Mouse (Mus musculus) monocyte, adult 5-6 weeks (primary cell): ENCODE results near the gene Wipf2. TPM values are rescaled to one million over a fixed set of nuclear protein-coding genes. Genes with fewer than 3 reads are reported as not detected.

Experiments
- ATAC-seq: fragments of 153-309, 156-312 bp; replicated peaks from 2 replicates; pipeline ENCODE4 v1.8.0; 2017; ENCODE audit warnings: mild to moderate bottlenecking; ENCODE audit not compliant: low TSS enrichment, insufficient number of reproducible peaks, severe bottlenecking, poor library complexity, low FRiP score
- total RNA-seq: library from RNA; stranded (forward); fragments of 200-1000, 200-491, 200-594 nt; gene quantifications from 3 replicates; pipeline ENCODE4 v1.2.3, GENCODE M21; 2017

Gene Wipf2
- total RNA-seq, 1 experiment from 2014 or later: 7.1 TPM

DNA sequence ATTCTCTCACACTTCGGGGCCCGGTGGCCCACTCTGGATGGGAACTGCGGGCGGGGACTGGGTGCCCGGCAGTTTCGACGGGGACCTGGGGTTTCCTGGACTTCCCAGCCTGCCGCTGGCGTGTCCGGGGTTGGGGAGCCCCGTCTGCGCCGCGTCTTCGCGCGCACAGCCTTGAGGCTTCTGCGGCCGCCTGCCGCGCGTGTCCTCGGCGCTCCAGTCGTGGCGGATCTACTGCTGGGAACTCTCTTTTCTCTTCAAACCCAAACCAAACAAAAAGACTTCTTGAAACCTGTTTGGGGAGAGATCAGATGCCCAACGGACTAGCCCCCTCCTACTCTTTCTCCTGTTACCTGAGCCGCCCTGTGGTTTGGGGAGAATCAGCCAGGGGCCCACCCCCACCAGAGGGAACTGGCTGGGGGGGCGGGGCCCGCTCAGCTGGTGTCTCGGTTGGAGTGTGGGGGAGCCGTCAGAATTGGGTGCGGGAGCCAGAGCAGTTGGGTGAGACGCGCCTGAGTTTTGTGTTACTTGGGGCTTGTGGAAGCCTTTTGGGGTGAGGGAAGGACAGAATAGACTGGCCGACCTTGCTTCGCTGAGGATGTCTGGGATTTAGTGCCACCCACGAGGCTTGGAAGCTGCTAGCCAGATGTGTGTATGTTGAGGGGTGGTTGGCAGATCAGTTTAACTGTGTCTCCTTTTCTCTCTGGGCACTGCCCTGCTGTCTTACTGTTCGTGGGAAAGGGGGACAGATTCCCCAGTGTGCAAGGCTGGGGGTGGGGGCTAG is 74.7 kb downstream of the Wipf2 start:
- ATAC-seq: no peak

DNA sequence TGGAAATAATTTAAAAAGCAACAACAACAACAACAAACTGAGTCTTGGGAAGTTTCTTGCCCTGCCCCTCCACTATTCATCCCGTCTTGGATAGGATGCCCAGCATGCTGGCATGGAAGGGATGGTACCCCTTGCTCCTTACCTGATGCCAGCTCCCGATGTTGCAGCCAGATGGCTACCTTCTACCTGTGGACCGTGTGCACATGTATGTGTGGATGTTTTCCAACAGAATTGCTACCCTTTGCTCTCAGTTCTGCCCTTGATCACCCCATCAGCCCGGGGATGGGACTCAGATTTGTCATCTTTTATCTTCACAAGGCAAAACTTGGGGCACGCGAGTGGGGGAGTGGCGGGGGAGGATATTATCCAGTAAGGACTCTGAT is 75.3 kb downstream of the Wipf2 start:
- no peak for ATAC-seq

DNA sequence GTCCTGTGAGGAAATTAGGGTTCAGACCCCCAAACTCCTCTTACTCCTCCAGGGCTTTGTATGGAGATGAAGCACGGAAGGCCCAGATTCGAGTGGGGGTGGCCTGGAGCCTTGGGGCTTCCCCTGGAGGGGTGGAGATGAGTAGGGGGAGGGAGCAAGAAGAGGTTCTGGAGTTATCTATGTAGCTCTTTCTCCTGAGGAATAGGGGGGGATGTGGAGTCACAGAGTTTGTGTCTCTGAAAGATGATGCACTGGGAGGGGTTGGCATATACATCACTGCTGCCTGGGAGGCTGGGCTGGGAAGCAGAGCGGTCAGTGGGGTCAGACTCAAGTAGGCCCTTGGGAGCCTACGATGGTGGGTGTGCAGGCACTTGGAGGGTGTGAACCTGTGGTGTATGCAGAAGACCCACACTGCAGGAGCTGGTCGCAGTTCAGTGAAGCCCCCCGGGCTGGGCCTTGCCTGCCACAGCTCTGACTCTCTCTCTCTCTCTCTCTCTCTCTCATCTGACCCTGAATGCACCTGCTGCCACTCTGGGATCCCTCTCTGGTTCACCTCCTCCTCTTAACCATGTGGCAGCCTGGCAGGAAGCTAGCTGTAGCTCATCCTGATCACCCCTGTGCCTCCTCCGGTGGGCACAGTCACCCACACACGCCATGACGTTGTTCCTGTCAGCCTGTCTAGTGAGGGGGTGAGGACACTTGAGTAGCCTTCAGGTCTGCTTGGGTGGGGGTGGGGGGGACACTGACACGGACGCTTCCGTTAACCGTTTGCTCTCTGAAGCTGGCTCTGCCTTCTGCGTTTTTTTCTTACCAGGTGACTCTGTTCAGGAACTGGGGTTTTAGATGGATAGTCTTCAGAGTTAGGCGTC is 75.9 kb downstream of the Wipf2 start:
- ATAC-seq: 0 out of 2 replicates have a peak, but pooled peaks have one; percentile 4

DNA sequence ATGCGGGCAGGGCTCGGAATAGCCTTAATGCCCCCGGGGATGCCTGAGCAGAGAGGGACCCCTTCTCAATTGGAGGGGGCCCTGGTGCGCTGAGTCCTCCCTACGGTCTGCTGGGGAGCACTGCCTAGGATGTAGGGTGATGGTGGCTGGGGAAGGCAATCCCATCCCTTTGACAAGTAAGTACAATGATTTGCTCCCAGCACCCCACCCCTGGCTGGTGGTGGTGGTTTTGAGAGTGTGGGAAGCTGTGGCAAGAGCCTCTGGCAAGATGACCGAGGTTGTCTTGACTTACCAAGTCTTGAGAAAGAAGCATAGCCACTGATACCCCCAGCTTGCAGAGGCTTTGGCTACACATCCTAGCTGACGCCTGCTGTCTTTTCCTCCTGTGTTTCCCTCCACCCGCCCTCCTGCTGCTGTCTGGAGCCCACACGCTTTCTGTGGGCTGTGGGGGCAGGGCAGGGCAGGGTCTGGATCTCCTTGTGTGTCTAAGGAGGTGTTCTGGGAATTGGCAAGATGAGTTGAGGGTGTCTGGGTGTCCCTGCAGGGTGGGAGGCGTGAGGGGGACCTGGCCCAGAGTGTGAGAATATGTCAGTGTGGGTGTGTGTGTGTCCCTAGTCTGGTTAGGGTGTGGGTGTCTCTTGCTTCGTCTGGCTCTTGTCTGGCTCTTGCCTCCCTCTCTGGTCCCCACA is 76.7 kb downstream of the Wipf2 start:
- ATAC-seq: no peak

DNA sequence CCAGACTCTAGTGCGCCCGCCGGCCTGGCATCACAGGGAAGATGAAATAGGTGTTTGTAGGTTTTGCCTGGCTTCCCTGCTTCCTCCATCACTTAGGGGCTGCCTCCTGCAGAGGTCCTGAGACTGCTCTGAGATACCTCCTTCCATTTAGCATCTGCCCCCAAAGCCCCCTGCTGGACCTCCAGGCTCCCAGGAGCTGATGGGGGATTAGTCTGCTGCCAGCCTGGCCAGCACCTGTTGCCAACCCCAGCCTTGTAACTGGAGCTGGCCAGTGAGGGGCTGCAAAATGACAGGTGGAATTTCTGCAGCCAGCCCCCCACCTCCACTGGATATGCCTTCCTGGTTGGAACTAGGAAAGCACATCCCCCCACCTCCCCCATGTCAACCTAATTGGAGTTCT is 77.3 kb downstream of the Wipf2 start:
- ATAC-seq: no peak

DNA sequence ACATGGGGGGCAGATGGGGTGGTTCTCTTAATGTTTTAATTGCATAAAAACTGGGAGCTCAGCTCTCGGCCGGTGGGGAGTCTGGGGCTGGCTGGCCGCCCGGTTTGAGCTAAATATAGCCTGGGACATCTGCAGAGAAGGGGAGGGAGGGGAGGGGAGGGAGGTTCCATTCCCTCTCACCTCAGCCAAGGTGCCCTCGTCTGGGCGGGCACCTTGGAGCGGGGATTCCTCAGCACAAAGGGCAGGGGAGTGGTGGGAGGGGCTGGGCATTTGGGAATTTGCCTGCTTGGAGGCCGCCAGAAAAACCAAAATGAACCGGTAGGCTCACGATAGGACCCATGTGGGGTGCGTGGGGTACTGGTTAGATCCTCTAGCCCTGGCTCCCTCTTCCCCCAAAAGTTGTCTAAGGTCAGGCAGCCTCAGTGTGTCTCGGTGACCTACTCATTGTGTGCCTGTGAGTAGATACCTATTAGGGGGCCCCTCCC is 77.9 kb downstream of the Wipf2 start:
- ATAC-seq: no peak

DNA sequence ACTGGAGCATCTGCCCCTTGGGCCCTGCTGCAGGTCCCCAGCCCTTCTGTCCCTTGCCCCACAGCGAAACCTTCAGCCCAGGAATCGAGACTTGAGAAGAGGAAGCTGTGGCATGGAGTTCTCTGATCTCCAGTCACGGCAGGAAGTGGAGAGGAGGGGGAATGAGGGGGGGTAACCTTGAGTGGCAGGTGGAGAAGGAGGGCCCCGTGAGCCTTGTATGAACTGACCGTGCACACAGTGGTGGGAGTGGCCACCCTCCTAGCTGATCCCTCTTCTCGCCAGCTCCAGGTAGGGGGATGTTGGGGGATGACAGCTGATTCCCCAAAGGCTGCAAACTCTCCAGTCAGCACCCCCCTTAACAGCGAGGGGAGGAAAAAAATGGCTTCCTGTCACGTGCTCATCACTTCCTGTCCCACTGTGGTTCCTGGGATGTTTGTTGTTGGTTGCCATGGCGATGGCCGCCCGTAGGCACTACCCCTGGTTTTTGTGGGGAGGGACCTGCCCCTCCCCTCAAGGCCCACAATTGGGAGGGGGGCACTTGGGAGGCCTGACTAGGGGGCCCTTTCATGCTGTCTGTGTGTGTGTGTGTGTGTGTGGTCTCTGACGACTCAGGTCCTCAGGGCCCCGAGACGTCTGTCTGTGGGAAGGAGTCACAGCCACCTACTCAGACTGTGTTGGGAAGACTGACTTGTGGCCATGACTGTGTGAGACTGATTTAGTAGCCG is 78.5 kb downstream of the Wipf2 start:
- ATAC-seq: peak; percentile 60

DNA sequence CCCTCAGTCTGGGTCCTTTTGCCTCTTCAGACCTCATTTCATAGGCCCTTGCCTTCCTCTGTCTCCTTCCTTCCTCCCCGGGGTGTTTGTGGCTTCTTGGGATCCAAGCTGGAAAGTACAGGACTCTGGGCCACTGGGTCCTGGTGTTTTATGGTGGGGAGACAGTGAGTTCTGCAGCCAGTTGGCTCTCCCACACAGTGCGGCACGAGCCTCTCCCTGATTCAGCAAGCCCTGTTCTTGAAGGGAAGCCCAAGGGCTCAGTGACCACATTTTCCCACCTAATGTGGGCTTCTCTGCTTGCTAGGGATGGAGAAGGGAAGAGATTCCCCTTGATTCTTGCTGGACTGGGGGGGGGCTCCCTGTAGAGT is 79.1 kb downstream of the Wipf2 start:
- no peak for ATAC-seq

DNA sequence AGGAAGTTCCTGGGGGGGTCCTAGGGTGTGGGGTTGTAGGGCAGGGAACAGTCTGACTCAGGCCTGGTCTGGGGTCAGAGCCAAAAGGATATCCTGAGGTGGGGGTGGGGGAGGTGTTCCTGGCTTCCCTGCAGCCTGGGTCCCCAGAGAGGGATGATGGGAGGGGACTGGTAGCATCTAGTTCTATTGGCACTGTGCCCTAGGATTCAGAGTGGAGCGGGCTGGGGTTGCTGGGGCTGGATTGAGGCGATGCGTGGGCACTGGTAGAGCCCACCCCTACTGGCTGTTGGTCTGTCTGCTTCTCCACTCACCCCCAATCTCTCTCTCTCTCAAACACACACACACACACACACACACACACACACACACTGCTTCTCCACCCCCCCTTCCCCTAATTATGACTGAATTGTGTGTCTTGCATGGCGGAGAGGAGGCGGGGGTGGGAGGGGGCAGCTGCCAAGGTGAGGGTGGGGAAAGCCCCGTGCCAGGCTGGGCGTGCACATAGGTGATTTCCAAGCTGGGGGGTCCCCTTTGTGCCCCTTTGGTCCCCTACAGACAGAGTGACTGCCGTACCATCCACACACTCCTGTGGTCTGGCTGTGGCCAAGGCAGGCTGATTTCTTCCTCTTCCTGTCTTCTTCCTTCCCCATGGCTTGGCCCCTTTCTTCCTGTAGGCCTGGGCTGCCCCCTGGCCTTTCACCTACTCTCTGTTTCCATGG is 79.6 kb downstream of the Wipf2 start:
- ATAC-seq: peak; percentile 8; the same call in 1 of the 2 replicates

DNA sequence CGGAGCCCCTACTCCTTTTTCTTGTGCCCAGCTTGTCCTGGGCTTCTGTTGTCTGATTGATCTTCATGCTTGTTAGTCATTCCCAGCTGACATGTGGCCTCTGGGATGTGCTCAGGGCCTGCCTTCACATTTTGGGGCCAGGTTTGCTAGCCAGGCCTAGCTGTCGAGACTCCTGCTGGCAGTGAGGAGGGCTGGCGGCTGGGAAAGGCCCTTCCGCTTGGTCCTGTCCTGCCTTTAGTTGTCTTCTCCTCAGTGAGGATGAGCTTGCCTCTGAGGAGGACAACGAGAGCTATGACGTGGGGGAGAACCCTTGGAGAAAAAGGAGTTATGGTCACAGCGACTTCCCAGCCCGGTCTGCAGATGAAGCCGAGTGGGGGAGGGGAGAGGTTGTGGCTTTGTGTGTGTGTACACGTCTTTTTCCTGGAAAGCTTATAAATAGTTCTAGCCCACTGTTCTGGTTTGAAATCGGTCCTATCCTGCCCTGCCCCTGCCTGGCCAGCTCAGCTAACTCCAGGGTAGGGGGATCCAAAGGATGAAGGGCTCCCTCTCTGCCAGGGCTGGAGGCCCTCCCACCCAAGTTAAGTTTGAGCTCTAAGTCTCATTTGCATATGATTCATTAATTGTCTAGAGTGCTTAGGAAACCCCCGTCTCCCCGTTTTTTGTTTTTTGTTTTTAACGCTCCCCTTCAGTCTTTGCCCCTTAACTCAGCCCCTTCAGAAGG is 80.5 kb downstream of the Wipf2 start:
- ATAC-seq: no peak

DNA sequence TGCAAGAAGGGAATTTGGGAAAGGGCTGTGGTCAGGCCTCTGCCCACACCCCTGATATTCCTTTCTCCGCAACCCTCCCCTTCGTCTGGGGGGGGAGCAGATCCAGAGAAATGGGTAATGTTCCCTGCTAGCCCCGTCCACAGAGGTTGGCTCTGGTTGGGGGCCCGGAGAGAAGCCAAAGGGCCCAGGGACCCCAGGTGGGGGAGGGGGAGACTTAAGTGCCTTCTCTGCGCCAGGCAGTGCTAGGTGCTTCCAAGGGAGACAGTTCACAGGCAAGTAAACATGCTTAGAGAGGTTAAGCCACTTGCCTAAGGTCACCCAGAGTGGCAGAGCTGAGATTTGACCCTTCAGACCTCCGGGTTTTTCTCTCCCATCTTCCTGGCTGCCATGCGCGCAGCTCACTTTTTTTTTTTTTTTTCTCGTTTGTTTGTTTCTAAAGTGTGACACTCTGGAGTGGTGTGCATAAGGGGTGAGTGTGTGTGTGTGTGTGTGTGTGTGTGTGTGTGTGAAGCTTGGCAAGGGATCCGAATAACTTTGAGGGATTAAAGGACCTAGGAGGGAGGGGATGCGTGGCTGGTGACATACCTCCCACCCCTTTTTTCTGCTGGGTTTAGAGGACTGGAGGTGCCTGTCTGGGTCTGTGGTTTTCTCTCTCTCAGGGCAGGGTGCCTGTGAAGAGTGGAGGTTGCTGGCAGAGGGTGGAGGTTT is 81.6 kb downstream of the Wipf2 start:
- no peak for ATAC-seq

DNA sequence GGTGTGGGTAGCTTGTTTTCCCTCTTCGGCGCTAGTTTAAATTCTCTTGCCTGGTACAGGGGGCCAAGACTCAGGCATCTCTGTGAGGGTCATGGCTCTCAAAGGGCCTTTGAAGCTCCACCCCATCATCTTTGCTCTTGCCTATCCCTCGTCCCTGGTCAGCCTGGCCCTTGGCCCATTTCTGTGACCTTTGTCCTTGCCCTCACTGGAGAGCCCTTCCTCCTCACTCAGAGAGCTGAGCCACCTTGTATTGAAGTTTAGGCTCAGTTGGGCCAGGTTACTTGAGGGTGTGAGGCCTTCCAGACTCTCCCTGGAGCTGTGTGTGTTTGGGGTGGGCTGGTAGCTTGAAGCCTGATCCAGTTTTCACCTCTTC is 82.2 kb downstream of the Wipf2 start:
- no peak for ATAC-seq

DNA sequence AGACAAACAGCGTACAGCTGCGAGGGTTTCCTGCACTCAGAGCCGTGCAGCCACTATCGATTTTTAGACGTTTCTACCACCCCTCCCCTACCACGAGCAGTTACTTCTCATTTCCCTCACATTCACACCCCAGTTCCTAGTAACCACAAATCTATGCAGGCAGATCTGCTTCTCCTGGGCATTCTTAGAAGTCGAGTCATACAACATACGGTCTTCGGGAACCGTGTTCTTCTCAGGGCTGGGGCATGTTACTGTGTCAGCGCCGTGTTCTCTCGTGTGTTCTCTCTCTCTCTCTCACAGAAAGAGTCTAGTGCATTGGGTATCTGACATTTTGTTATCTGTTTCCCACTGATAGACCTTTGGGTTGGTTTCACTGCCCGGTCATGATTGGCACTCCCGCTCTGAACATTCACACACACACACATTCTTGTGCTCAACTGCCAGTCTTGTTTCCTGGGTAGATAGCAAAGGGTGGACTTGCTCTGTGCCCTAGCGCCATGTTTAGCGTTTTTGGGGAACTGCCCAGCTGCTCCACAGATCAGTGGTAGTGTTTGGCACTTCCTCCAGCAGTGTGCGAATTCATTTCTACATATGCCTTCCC is 84.6 kb downstream of the Wipf2 start:
- peak; percentile 28 for ATAC-seq

DNA sequence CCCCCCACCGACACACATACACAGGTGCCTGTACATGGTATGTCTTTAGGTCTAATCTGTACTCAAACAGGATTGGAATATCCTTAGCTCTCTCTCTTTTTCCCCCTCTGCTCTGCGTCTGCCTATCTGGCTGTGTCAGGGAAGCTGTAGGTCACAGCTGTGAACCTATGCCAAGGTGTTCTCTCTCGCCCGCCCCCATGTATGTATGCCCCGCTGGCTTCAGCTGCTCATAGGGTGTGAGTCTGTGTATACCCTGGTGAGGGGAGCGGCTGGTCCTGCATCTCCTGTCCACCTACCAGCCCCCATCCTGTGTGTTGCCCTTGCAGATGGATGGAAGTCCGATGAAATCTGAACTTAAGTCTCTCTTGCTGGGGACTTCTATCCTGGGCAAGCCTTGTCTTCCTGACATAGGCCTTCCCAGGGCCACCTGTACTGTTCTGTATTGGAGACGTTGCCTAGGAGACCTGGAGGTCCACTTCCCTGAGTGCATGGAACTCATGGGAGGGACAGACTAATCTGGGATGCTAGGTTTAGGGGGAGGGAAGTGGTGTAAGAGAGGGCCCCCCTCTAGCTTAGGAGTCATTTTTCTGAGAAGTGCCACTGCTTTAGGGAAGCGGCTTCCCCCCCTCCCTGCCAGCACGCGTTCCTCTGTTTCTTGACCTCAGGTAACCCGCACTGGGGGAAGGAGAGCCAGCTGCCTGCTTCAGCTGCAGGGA is 86.0 kb downstream of the Wipf2 start:
- peak; percentile 10; the same call in 1 of the 2 replicates for ATAC-seq

DNA sequence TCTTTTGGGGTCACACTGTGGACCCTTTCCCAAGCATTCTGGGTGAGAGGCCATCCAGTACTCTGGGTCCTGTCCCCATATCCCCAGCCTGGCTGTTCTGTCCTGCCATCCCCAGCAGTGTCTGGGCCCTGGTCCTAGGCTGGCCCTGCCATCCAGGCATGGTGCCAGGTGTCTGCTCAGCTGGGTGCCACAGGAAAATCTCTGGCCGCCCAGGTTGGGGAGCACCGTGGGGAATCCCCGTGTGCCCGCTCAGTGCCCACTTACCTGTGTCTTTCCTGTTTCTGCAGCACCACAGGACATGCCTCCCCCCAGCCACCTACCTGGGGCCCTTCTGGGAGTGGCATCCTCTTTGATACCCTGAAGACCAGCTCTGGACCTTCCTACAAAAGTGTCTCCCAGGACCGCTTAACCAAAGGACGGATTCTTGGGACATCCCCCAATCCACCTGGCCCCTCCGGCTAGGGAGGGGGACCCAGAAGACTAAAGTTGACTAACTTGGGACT is 86.6 kb downstream of the Wipf2 start:
- ATAC-seq: no peak

DNA sequence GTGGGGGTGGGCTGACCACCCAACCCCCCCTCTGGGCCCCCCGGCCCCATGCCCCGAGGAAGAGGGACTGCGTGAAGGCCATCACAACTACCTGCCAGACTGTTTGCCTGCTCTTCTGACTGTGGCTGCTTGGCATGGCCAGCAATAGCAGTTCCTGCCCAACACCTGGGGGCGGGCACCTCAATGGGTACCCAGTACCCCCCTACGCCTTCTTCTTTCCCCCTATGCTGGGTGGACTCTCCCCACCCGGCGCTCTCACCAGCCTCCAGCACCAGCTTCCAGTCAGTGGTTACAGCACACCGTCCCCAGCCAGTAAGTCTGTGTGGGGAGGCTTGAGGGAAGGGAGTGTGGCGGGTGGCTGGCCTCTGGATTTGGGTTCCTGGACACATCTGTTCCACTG is 87.0 kb downstream of the Wipf2 start:
- ATAC-seq: no peak
